Mouse (Mus musculus): ENCODE measurements around the gene Lrrc28. TPM values are rescaled to one million over a fixed set of nuclear protein-coding genes. Genes with fewer than 3 reads are reported as not detected.
A peak's percentile ranks its signal among the peaks of the same experiment; 100 is the strongest.

The Lrrc28 gene
- polyA plus RNA-seq, 1 experiment from 2014 or later: 11.5 TPM

- H3K4me1 ChIP-seq (replicated peaks): peaks cover 57% of the 10 kb centered on the region
- H3K9ac ChIP-seq: no peak overlapping the region
- H3K36me3 ChIP-seq: no peaks in the 10 kb centered on the region
- H3K27me3 ChIP-seq: no peaks in the 10 kb centered on the region
- no peak overlapping the region for H3K4me2 ChIP-seq
- no peak for ATAC-seq (replicated peaks; ENCODE audit: insufficient number of reproducible peaks, insufficient read depth, low FRiP score, low read depth)
- no peak overlapping the region for H3K27ac ChIP-seq
- H3K4me3 ChIP-seq: no peak overlapping the region
- WGBS: 93% methylated on average over 10 of the region's 10 CpGs
- H3K9me3 ChIP-seq (replicated peaks): no peaks in the 10 kb centered on the region
Observed at GRCm38 (mm10) chr7:67617646-67618045, 27.4 kb downstream of the Lrrc28 start.

GRCm38 (mm10) chr7:67616890-67617289 is 28.2 kb downstream of the Lrrc28 start:
- no peaks in the 10 kb centered on the region for H3K27me3 ChIP-seq
- 0 out of 2 replicates have a peak, but pooled peaks have one; percentile 23 for ATAC-seq (replicated peaks; ENCODE audit: insufficient number of reproducible peaks, insufficient read depth, low FRiP score, low read depth)
- H3K9me3 ChIP-seq (replicated peaks): no peaks in the 10 kb centered on the region
- no peak overlapping the region for H3K9ac ChIP-seq
- no peak overlapping the region for H3K4me2 ChIP-seq
- H3K4me3 ChIP-seq: no peak overlapping the region
- 41% methylated on average over 4 of the region's 4 CpGs for WGBS
- H3K27ac ChIP-seq: peak overlapping the region; percentile 73
- H3K4me1 ChIP-seq (replicated peaks): peaks cover 53% of the 10 kb centered on the region
- H3K36me3 ChIP-seq: no peaks in the 10 kb centered on the region

- Histone ChIP-seq H3K4me2 (peak overlapping the region; percentile 46), H3K27ac (peak overlapping the region; percentile 84), H3K4me3 (no peak overlapping the region), H3K4me1 (replicated peaks) (peaks cover 38% of the 10 kb centered on the region), H3K27me3 (no peaks in the 10 kb centered on the region), H3K36me3 (no peaks in the 10 kb centered on the region), H3K9ac (no peak overlapping the region), H3K9me3 (replicated peaks) (no peaks in the 10 kb centered on the region)
- no peak for ATAC-seq (replicated peaks; ENCODE audit: insufficient number of reproducible peaks, insufficient read depth, low FRiP score, low read depth)
- 72% methylated on average over 7 of the region's 7 CpGs for WGBS
Observed at GRCm38 (mm10) chr7:67614464-67614861, 30.6 kb downstream of the Lrrc28 start.

GRCm38 (mm10) chr7:67613795-67614463 is 31.1 kb downstream of the Lrrc28 start:
- peaks cover 38% of the 10 kb centered on the region for H3K4me1 ChIP-seq (replicated peaks)
- no peaks in the 10 kb centered on the region for H3K27me3 ChIP-seq
- peak overlapping the region; percentile 84 for H3K27ac ChIP-seq
- ATAC-seq (replicated peaks; ENCODE audit: insufficient number of reproducible peaks, insufficient read depth, low FRiP score, low read depth): peak; percentile 85
- H3K9ac ChIP-seq: no peak overlapping the region
- H3K4me2 ChIP-seq: peak overlapping the region; percentile 46
- no peaks in the 10 kb centered on the region for H3K36me3 ChIP-seq
- no peaks in the 10 kb centered on the region for H3K9me3 ChIP-seq (replicated peaks)
- WGBS: 44% methylated on average over 10 of the region's 10 CpGs
- 0 out of 2 replicates have a peak overlapping the region, but pooled peaks have one; percentile 4 for H3K4me3 ChIP-seq

- Histone ChIP-seq H3K4me2 (no peak overlapping the region), H3K9ac (no peak overlapping the region), H3K27ac (peak overlapping the region; percentile 60), H3K4me3 (no peak overlapping the region), H3K36me3 (no peaks in the 10 kb centered on the region), H3K27me3 (no peaks in the 10 kb centered on the region), H3K9me3 (replicated peaks) (no peaks in the 10 kb centered on the region), H3K4me1 (replicated peaks) (peaks cover 13% of the 10 kb centered on the region)
- 59% methylated on average over 4 of the region's 4 CpGs for WGBS
- no peak for ATAC-seq (replicated peaks; ENCODE audit: insufficient number of reproducible peaks, insufficient read depth, low FRiP score, low read depth)
Observed at GRCm38 (mm10) chr7:67608348-67609024, 36.6 kb downstream of the Lrrc28 start.

- Histone ChIP-seq H3K4me1 (replicated peaks) (peaks cover 8% of the 10 kb centered on the region), H3K4me3 (no peak overlapping the region), H3K27me3 (no peaks in the 10 kb centered on the region), H3K9ac (no peak overlapping the region), H3K36me3 (no peaks in the 10 kb centered on the region), H3K9me3 (replicated peaks) (no peaks in the 10 kb centered on the region), H3K4me2 (no peak overlapping the region), H3K27ac (peak overlapping the region; percentile 60)
- no peak for ATAC-seq (replicated peaks; ENCODE audit: insufficient number of reproducible peaks, insufficient read depth, low FRiP score, low read depth)
- WGBS: 57% methylated on average over 5 of the region's 5 CpGs
Observed at GRCm38 (mm10) chr7:67607669-67608347, 37.3 kb downstream of the Lrrc28 start.

GRCm38 (mm10) chr7:67606250-67606649 is 38.8 kb downstream of the Lrrc28 start:
- no peak for ATAC-seq (replicated peaks; ENCODE audit: insufficient number of reproducible peaks, insufficient read depth, low FRiP score, low read depth)
- no peak overlapping the region for H3K4me3 ChIP-seq
- H3K27me3 ChIP-seq: no peaks in the 10 kb centered on the region
- H3K9me3 ChIP-seq (replicated peaks): no peaks in the 10 kb centered on the region
- no peaks in the 10 kb centered on the region for H3K36me3 ChIP-seq
- 76% methylated on average over 1 of the region's 1 CpGs for WGBS
- H3K27ac ChIP-seq: no peak overlapping the region
- H3K9ac ChIP-seq: no peak overlapping the region
- peaks cover 8% of the 10 kb centered on the region for H3K4me1 ChIP-seq (replicated peaks)
- no peak overlapping the region for H3K4me2 ChIP-seq

GRCm38 (mm10) chr7:67605114-67605513 is 40.0 kb downstream of the Lrrc28 start:
- H3K27me3 ChIP-seq: no peaks in the 10 kb centered on the region
- ATAC-seq (replicated peaks; ENCODE audit: insufficient number of reproducible peaks, insufficient read depth, low FRiP score, low read depth): no peak
- no peaks in the 10 kb centered on the region for H3K36me3 ChIP-seq
- H3K4me2 ChIP-seq: no peak overlapping the region
- H3K27ac ChIP-seq: no peak overlapping the region
- no peak overlapping the region for H3K9ac ChIP-seq
- H3K4me3 ChIP-seq: no peak overlapping the region
- H3K4me1 ChIP-seq (replicated peaks): peaks cover 8% of the 10 kb centered on the region
- H3K9me3 ChIP-seq (replicated peaks): no peaks in the 10 kb centered on the region
- WGBS: 78% methylated on average over 6 of the region's 6 CpGs

- Histone ChIP-seq H3K36me3 (no peaks in the 10 kb centered on the region), H3K27me3 (no peaks in the 10 kb centered on the region), H3K4me1 (replicated peaks) (peaks cover 22% of the 10 kb centered on the region), H3K9me3 (replicated peaks) (no peaks in the 10 kb centered on the region), H3K27ac (peak overlapping the region; percentile 72), H3K4me2 (peak overlapping the region; percentile 7; the same call in 1 of the 2 replicates), H3K4me3 (no peak overlapping the region), H3K9ac (no peak overlapping the region)
- ATAC-seq (replicated peaks; ENCODE audit: insufficient number of reproducible peaks, insufficient read depth, low FRiP score, low read depth): no peak
- 51% methylated on average over 3 of the region's 3 CpGs for WGBS
Observed at GRCm38 (mm10) chr7:67598050-67598449, 47.0 kb downstream of the Lrrc28 start.

- no peak overlapping the region for H3K4me3 ChIP-seq
- ATAC-seq (replicated peaks; ENCODE audit: insufficient number of reproducible peaks, insufficient read depth, low FRiP score, low read depth): no peak
- no peaks in the 10 kb centered on the region for H3K27me3 ChIP-seq
- no peak overlapping the region for H3K4me2 ChIP-seq
- no peaks in the 10 kb centered on the region for H3K36me3 ChIP-seq
- no peaks in the 10 kb centered on the region for H3K9me3 ChIP-seq (replicated peaks)
- no peak overlapping the region for H3K27ac ChIP-seq
- WGBS: 77% methylated on average over 1 of the region's 1 CpGs
- H3K4me1 ChIP-seq (replicated peaks): peaks cover 22% of the 10 kb centered on the region
- H3K9ac ChIP-seq: no peak overlapping the region
Observed at GRCm38 (mm10) chr7:67596961-67597360, 48.1 kb downstream of the Lrrc28 start.

GRCm38 (mm10) chr7:67596322-67596721 is 48.7 kb downstream of the Lrrc28 start:
- H3K9ac ChIP-seq: no peak overlapping the region
- H3K36me3 ChIP-seq: no peaks in the 10 kb centered on the region
- no peak for ATAC-seq (replicated peaks; ENCODE audit: insufficient number of reproducible peaks, insufficient read depth, low FRiP score, low read depth)
- H3K27ac ChIP-seq: no peak overlapping the region
- no peak overlapping the region for H3K4me3 ChIP-seq
- no peaks in the 10 kb centered on the region for H3K9me3 ChIP-seq (replicated peaks)
- WGBS: 90% methylated on average over 1 of the region's 1 CpGs
- H3K27me3 ChIP-seq: no peaks in the 10 kb centered on the region
- no peak overlapping the region for H3K4me2 ChIP-seq
- peaks cover 22% of the 10 kb centered on the region for H3K4me1 ChIP-seq (replicated peaks)
